Mouse (Mus musculus) urinary bladder, postnatal 0 days (tissue): ENCODE results near the gene Ostf1. TPM values are rescaled to one million over a fixed set of nuclear protein-coding genes. Genes with fewer than 3 reads are reported as not detected.

Source experiments
- polyA plus RNA-seq: library from polyadenylated mRNA; unstranded; fragments of >200 nt; fragmentation: Nextera tagmentation; extraction: Ambion mirVana; gene quantifications from 2 replicates; pipeline ENCODE4 v1.2.1, GENCODE M21; 2015

The Ostf1 gene
- 134 and 153 TPM in 2 replicates for polyA plus RNA-seq

DNA sequence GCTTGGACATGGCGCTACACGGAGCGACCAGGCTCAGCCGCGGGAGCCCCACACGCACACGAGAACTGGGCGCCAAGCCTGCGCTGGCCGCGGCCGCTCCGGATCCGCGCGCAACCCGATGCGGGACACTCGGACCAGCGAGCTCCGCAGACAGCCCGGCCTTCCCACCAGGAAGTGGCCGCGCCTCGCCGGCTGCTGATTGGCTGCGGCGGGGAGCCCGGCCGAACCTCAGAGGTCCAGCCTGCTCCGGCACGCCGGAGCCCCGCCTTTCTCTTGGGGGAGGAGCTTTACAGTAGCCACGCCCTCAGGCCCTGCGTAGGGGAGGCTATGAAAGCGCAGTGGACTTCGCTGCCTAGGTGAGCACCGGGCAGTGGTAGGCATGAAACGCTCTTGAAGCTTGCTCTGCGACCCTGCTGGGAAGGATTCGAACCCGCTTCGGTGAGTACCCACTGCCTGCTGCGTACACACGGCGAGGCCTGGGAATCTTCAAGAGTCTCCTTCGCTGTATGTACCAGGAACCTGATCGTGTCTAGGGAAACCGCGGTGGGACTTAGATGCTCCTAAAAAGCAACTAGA, at the start of gene Ostf1, which contains the start of gene Nmrk1:
Ostf1 (minus strand) TSS at position 180 of the 576 bp plus-strand sequence.
Nmrk1 (plus strand) TSS at position 307 of the 576 bp plus-strand sequence.

DNA sequence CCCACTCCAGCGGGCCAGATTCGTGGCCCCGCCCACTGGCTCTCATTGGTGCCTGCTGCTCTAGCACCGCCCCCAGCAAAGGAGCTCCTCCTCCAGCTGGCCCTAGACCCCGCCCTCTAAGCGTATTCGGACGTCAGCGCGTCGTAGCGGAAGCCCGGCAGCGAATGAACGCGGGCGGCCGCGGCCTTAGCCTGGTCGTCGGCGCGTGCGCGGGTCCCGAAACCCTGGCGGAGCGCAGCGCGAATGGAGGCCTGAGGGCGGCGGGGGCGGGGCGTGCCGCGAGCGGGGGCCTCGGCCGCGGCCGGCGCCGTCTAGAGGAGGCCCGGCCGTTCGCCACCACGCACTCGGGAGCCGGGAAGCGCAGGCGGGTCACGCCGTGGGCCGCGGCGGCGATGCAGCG, 39.0 kb upstream of the Ostf1 start, which contains the start of gene Carnmt1:
Carnmt1 (plus strand) TSS at position 157 of the 400 bp plus-strand sequence.

Other genes with a start within 250 kb of the Ostf1 start
- gene Nmrk1, start 127 bp upstream of the Ostf1 start, polyA plus RNA-seq, result 6.6 and 6.8 TPM in 2 replicates
- gene Carnmt1, start 38.9 kb upstream of the Ostf1 start, polyA plus RNA-seq, result 16.5 and 17.9 TPM in 2 replicates
- 11.3 and 12.9 TPM in 2 replicates for gene D030056L22Rik, start 81.4 kb upstream of the Ostf1 start, polyA plus RNA-seq
- 0.05 and 0.06 TPM in 2 replicates for gene Trpm6, start 118.2 kb upstream of the Ostf1 start, polyA plus RNA-seq